8 mouse cellular contexts compared by ENCODE assay signal in genomic region chr10:80171760-80172526, GRCm38 (mm10). TPM values are rescaled to one million over a fixed set of nuclear protein-coding genes. Genes with fewer than 3 reads are reported as not detected.
A peak's percentile ranks its signal among the peaks of the same experiment; 100 is the strongest.
DNase-seq lines count a peak whose midpoint lies in the region; ATAC-seq and TF ChIP-seq lines count a peak whose summit lies in the region.

No protein-coding gene starts in this region.

- peaks cover 2% of the 10 kb centered on the region; the same call in 1 of the 2 replicates for H3K4me1 ChIP-seq in bone marrow, adult 2 months (ENCODE audit: control insufficient read depth, insufficient read depth, low read length)
- peaks cover 58% of the 10 kb centered on the region for H3K4me1 ChIP-seq in forebrain, embryonic 13.5 days
- H3K4me1 ChIP-seq in midbrain, postnatal 0 days (ENCODE audit: insufficient read depth, low read length) = peaks cover 7% of the 10 kb centered on the region; the same call in 1 of the 2 replicates

- no peak for TF ChIP-seq CTCF in left cerebral cortex, adult 2 months (IDR thresholded peaks at IDR 0.05)
- TF ChIP-seq CTCF in bone marrow, adult 2 months (IDR thresholded peaks at IDR 0.05; ENCODE audit: control insufficient read depth, insufficient read depth, low read length) = no peak
- no peak for TF ChIP-seq CTCF in midbrain, postnatal 0 days (IDR thresholded peaks at IDR 0.05)

- no peaks in the 10 kb centered on the region for H3K27me3 ChIP-seq in forebrain, embryonic 13.5 days
- no peaks in the 10 kb centered on the region for H3K27me3 ChIP-seq in midbrain, postnatal 0 days (ENCODE audit: insufficient read depth, low read length)

- peak overlapping the region; percentile 64 for H3K9ac ChIP-seq in forebrain, embryonic 13.5 days
- H3K9ac ChIP-seq in midbrain, postnatal 0 days (replicated peaks; ENCODE audit: low read length, poor library complexity, severe bottlenecking) = peak overlapping the region; percentile 56

- intact Hi-C loops in left cerebral cortex, adult 2 months (cut with DNase I) = loop anchor here (10.0 kb wide), 1 partner anchor 203 kb away; no protein-coding TSS in a partner anchor
- intact Hi-C loops in left cerebral cortex, postnatal 4 days (cut with DNase I) = no loop called here

- no peak; the same call in 1 of the 2 replicates for TF ChIP-seq POLR2A in bone marrow, adult 2 months (IDR thresholded peaks at IDR 0.05; ENCODE audit: borderline replicate concordance, control insufficient read depth, low read depth, low read length)

- no peaks in the 10 kb centered on the region for H3K9me3 ChIP-seq in forebrain, embryonic 13.5 days (replicated peaks)
- H3K9me3 ChIP-seq in midbrain, postnatal 0 days (ENCODE audit: low read length) = no peaks in the 10 kb centered on the region

- 94% methylated on average over 45 of the region's 45 CpGs for WGBS in bone marrow, adult 2 months
- 89% methylated on average over 45 of the region's 45 CpGs for WGBS in forebrain, embryonic 13.5 days
- WGBS in midbrain, postnatal 0 days = 75% methylated on average over 45 of the region's 45 CpGs

- H3K4me3 ChIP-seq in left cerebral cortex, adult 2 months = peak overlapping the region; percentile 68; the same call in 1 of the 2 replicates
- no peak overlapping the region for H3K4me3 ChIP-seq in bone marrow, adult 2 months (replicated peaks; ENCODE audit: control insufficient read depth, low read depth, low read length)
- H3K4me3 ChIP-seq in forebrain, embryonic 13.5 days = peak overlapping the region; percentile 55
- no peak overlapping the region for H3K4me3 ChIP-seq in midbrain, postnatal 0 days (ENCODE audit: low read depth, low read length)

- ATAC-seq in forebrain, embryonic 13.5 days = no peak
- no peak for ATAC-seq in midbrain, postnatal 0 days (ENCODE audit: low FRiP score)
- no peak for ATAC-seq in monocyte, adult 5-6 weeks (replicated peaks; ENCODE audit: insufficient number of reproducible peaks, low FRiP score, low TSS enrichment, poor library complexity, severe bottlenecking)

- peak overlapping the region; percentile 99 for H3K27ac ChIP-seq in left cerebral cortex, adult 2 months
- H3K27ac ChIP-seq in bone marrow, adult 2 months (ENCODE audit: control insufficient read depth, insufficient read depth, low read depth, low read length, poor library complexity) = peak overlapping the region; percentile 37
- H3K27ac ChIP-seq in forebrain, embryonic 13.5 days = peak overlapping the region; percentile 88
- peak overlapping the region; percentile 83 for H3K27ac ChIP-seq in midbrain, postnatal 0 days (ENCODE audit: low read depth, low read length)

- peak overlapping the region; percentile 69 for H3K4me2 ChIP-seq in forebrain, embryonic 13.5 days
- H3K4me2 ChIP-seq in midbrain, postnatal 0 days (ENCODE audit: low read depth, low read length, poor library complexity, severe bottlenecking) = peak overlapping the region; percentile 60

- DNase-seq in left cerebral cortex, adult 2 months (ENCODE audit: extremely low spot score in 1 of 2, low spot score in 2 of 2) = peak in 1 of 2 experiments; percentile 27
- DNase-seq in left cerebral cortex, postnatal 4 days = no peak
- DNase-seq in kidney, adult 9 months = peak; percentile 50
- DNase-seq in midbrain, postnatal 0 days (ENCODE audit: low spot score) = no peak
- no peak for DNase-seq in right cerebral cortex, adult 18-20 months

- peaks cover 33% of the 10 kb centered on the region for H3K36me3 ChIP-seq in forebrain, embryonic 13.5 days (ENCODE audit: poor library complexity, severe bottlenecking)
- H3K36me3 ChIP-seq in midbrain, postnatal 0 days (ENCODE audit: insufficient read depth, low read length) = peaks cover 18% of the 10 kb centered on the region

RNA-seq across cellular contexts. Expression of gene 1600002K03Rik, which starts 0.8 kb away (rescaled TPM):
- 1 to 10 TPM; 6.0 to 8.1 TPM for total RNA-seq in left cerebral cortex, adult 2 months (2021)
- 1 to 10 TPM; 6.0 to 6.1 TPM for total RNA-seq in left cerebral cortex, postnatal 4 days (2021)
- 8.8 and 23.7 TPM in 2 replicates for polyA plus RNA-seq in bone marrow, adult 2 months (2011; ENCODE audit: insufficient read depth, insufficient read length, low replicate concordance, missing spikeins)
- polyA plus RNA-seq in forebrain, embryonic 13.5 days (2015; fragmentation: Nextera tagmentation; extraction: Ambion mirVana) = 12.2 and 12.6 TPM in 2 replicates
- 2.3 and 2.8 TPM in 2 replicates for total RNA-seq in midbrain, postnatal 0 days (2014; rRNA removed)
- polyA plus RNA-seq in midbrain, postnatal 0 days (2015; fragmentation: Nextera tagmentation; extraction: Ambion mirVana) = 4.1 and 5.3 TPM in 2 replicates
- total RNA-seq in monocyte, adult 5-6 weeks (2017) = 16.2 to 29.1 TPM (median 18.0 TPM) in 3 replicates

RNA-seq across cellular contexts. Expression of gene Cirbp, which starts 6.2 kb away (rescaled TPM):
- total RNA-seq in left cerebral cortex, adult 2 months (2021) = 10 to 100 TPM; 75.8 to 93.0 TPM
- total RNA-seq in left cerebral cortex, postnatal 4 days (2021) = 100 to 1,000 TPM; 211 to 228 TPM
- 200 and 277 TPM in 2 replicates for polyA plus RNA-seq in bone marrow, adult 2 months (2011; ENCODE audit: insufficient read depth, insufficient read length, low replicate concordance, missing spikeins)
- polyA plus RNA-seq in forebrain, embryonic 13.5 days (2015; fragmentation: Nextera tagmentation; extraction: Ambion mirVana) = 274 and 308 TPM in 2 replicates
- total RNA-seq in midbrain, postnatal 0 days (2014; rRNA removed) = 315 and 337 TPM in 2 replicates
- polyA plus RNA-seq in midbrain, postnatal 0 days (2015; fragmentation: Nextera tagmentation; extraction: Ambion mirVana) = 760 and 829 TPM in 2 replicates
- 137 to 163 TPM (median 145 TPM) in 3 replicates for total RNA-seq in monocyte, adult 5-6 weeks (2017)

RNA-seq across cellular contexts. Expression of gene Efna2, which starts 7.3 kb away (rescaled TPM):
- 1 to 10 TPM; 6.8 to 7.2 TPM for total RNA-seq in left cerebral cortex, adult 2 months (2021)
- 10 to 100 TPM; 25.5 to 28.6 TPM for total RNA-seq in left cerebral cortex, postnatal 4 days (2021)
- polyA plus RNA-seq in bone marrow, adult 2 months (2011; ENCODE audit: insufficient read depth, insufficient read length, low replicate concordance, missing spikeins) = 0.70 TPM in 1 of 2 replicates, not detected in the other
- 17.7 and 19.5 TPM in 2 replicates for polyA plus RNA-seq in forebrain, embryonic 13.5 days (2015; fragmentation: Nextera tagmentation; extraction: Ambion mirVana)
- total RNA-seq in midbrain, postnatal 0 days (2014; rRNA removed) = 45.1 and 51.1 TPM in 2 replicates
- polyA plus RNA-seq in midbrain, postnatal 0 days (2015; fragmentation: Nextera tagmentation; extraction: Ambion mirVana) = 52.1 and 58.4 TPM in 2 replicates
- 1.0 TPM in 1 of 3 replicates, not detected in the others for total RNA-seq in monocyte, adult 5-6 weeks (2017)

RNA-seq across cellular contexts. Expression of gene Midn, which starts 23.9 kb away (rescaled TPM):
- 100 to 1,000 TPM in 1 of 2 experiments, 10 to 100 TPM in 1; 80.7 to 127 TPM for total RNA-seq in left cerebral cortex, adult 2 months (2021)
- total RNA-seq in left cerebral cortex, postnatal 4 days (2021) = 100 to 1,000 TPM; 158 to 163 TPM
- 36.0 and 53.2 TPM in 2 replicates for polyA plus RNA-seq in bone marrow, adult 2 months (2011; ENCODE audit: insufficient read depth, insufficient read length, low replicate concordance, missing spikeins)
- polyA plus RNA-seq in forebrain, embryonic 13.5 days (2015; fragmentation: Nextera tagmentation; extraction: Ambion mirVana) = 35.1 and 37.9 TPM in 2 replicates
- 114 and 143 TPM in 2 replicates for total RNA-seq in midbrain, postnatal 0 days (2014; rRNA removed)
- polyA plus RNA-seq in midbrain, postnatal 0 days (2015; fragmentation: Nextera tagmentation; extraction: Ambion mirVana) = 16.3 and 17.2 TPM in 2 replicates
- 27.3 to 65.5 TPM (median 29.9 TPM) in 3 replicates for total RNA-seq in monocyte, adult 5-6 weeks (2017)

RNA-seq across cellular contexts. Expression of gene Cbarp, which starts 31.3 kb away (rescaled TPM):
- 100 to 1,000 TPM; 431 to 456 TPM for total RNA-seq in left cerebral cortex, adult 2 months (2021)
- total RNA-seq in left cerebral cortex, postnatal 4 days (2021) = 100 to 1,000 TPM; 299 to 316 TPM
- 3.4 and 3.7 TPM in 2 replicates for polyA plus RNA-seq in bone marrow, adult 2 months (2011; ENCODE audit: insufficient read depth, insufficient read length, low replicate concordance, missing spikeins)
- polyA plus RNA-seq in forebrain, embryonic 13.5 days (2015; fragmentation: Nextera tagmentation; extraction: Ambion mirVana) = 21.2 and 26.8 TPM in 2 replicates
- 273 and 276 TPM in 2 replicates for total RNA-seq in midbrain, postnatal 0 days (2014; rRNA removed)
- polyA plus RNA-seq in midbrain, postnatal 0 days (2015; fragmentation: Nextera tagmentation; extraction: Ambion mirVana) = 120 and 121 TPM in 2 replicates
- total RNA-seq in monocyte, adult 5-6 weeks (2017) = 0.29 to 5.8 TPM (median 4.1 TPM) in 3 replicates

Comparison
In these comparisons a context has a peak if more than half of its experiments do, and no peak if none do; other contexts are left out.
1. H3K27ac ChIP-seq: peak in every context shown above with its lines; median percentile 99 in left cerebral cortex, adult 2 months; 88 in forebrain, embryonic 13.5 days; 83 in midbrain, postnatal 0 days; 37 in bone marrow, adult 2 months.
2. H3K4me3 ChIP-seq: peak in left cerebral cortex, adult 2 months (single experiment) and forebrain, embryonic 13.5 days (single experiment); none in bone marrow, adult 2 months (single experiment) and midbrain, postnatal 0 days (single experiment).